Mouse (Mus musculus): ENCODE data around the gene Sod2.
A peak's percentile ranks its signal among the peaks of the same experiment; 100 is the strongest.

DNA sequence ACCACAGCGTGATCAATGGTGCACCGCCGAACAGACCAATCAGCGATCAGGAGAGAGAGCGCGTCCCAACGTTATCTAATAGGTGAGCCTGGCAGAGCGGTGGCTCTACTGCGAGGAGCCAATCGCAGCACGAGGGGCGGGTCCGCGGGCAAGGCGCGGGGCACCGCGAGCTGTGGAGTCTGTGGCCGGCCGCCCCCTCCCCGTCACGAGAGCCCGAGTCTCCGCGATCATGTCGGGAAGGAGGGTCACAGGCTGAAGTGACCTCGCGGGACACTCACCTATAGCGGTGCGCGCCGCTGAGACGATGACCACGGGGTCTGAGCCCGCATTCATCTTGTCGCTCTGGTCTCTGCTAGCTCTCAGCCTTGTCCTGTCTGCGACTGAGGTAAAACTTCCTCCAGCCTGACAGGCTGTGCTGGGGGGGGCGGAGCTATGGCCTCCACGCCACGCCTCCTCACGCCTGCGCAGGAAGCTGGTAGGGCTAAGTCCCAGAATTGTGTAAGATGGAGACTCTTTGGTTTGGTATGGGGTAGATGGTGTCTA, 46.2 kb upstream of the Sod2 start, which contains the start of gene Acat2:
- TF ChIP-seq POLR2A (IDR thresholded peaks at IDR 0.05; ENCODE audit: insufficient read depth, low read depth, low read length) (peak; percentile 96), EP300 (IDR thresholded peaks at IDR 0.05; ENCODE audit: insufficient read depth, low read depth, low read length) (no peak)
